Mouse (Mus musculus): ENCODE results near the gene Gngt2. TPM values are rescaled to one million over a fixed set of nuclear protein-coding genes. Genes with fewer than 3 reads are reported as not detected.

Gene Gngt2
- polyA plus RNA-seq (2017; shearing (Covaris generic)), result 16.1 TPM

GRCm38 (mm10) chr11:95837059-95837458 is at the start of gene Gngt2:
TSS of gene Gngt2 (plus strand) at chr11:95837216.

DNA sequence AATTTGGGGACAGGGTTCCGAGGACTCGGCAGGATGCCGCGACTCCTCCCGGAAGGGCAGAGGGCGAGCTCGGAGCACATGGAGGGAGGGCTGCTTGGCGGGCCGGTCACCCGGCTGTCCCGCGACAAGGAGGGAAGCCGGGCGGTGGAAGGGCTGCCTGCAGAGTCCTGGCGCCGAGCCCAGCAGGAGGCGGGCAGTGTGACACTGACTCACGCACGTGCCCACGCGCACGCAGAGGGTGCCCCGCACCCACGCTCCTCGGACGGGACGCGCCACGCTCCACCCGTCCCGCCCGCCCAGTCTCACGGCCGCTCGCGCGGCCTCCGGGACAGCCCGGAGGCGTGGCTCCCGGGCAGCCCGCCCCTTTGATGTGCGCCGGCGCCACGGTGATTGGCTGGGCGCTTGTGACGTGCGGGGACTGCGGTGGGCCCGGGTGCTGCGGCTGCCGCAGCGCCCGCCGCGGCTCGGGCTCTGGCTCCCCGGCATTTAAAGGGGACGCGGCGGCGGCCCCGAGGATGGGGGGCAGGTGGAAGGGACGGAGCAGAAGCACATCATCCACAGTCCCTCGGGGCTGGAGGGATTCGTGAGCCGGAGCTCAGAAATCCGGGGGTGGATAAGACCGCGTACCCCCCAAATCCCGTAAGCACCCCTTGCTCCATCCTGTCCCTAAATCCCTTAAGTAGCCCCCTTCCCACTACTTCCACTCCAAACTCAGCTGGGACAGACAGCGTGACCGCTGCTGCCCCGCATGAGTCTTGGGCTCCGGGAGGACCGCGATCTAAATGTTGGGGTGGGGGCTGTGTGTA is 12.7 kb upstream of the Gngt2 start, which contains the start of gene Phospho1:
Gene Phospho1 (plus strand): TSS at position 429 of the 806 bp plus-strand sequence.

GRCm38 (mm10) chr11:95842074-95842681 is 5.2 kb downstream of the Gngt2 start, which contains the start of gene Abi3:
TSS of gene Abi3 (minus strand) at chr11:95842476.

Other genes starting within 250 kb of the Gngt2 start
- gene Ngfr, start 249.5 kb upstream of the Gngt2 start, polyA plus RNA-seq (2017; shearing (Covaris generic)), result not detected
- gene Phb, start 170.3 kb upstream of the Gngt2 start, polyA plus RNA-seq (2017; shearing (Covaris generic)), result 52.9 TPM
- gene Zfp652, start 124.5 kb upstream of the Gngt2 start, polyA plus RNA-seq (2017; shearing (Covaris generic)), result 45.2 TPM
- 2.9 TPM for gene B130006D01Rik, start 113.6 kb upstream of the Gngt2 start, polyA plus RNA-seq (2017; shearing (Covaris generic))
- gene Phospho1, start 12.7 kb upstream of the Gngt2 start, polyA plus RNA-seq (2017; shearing (Covaris generic)), result not detected
- 29.5 TPM for gene Abi3, start 5.3 kb downstream of the Gngt2 start, polyA plus RNA-seq (2017; shearing (Covaris generic))
- not detected for gene B4galnt2, start 77.7 kb downstream of the Gngt2 start, polyA plus RNA-seq (2017; shearing (Covaris generic))
- gene Igf2bp1, start 168.7 kb downstream of the Gngt2 start, polyA plus RNA-seq (2017; shearing (Covaris generic)), result 0.06 TPM
- gene Gip, start 187.3 kb downstream of the Gngt2 start, polyA plus RNA-seq (2017; shearing (Covaris generic)), result not detected
- 54.2 TPM for gene Snf8, start 197.7 kb downstream of the Gngt2 start, polyA plus RNA-seq (2017; shearing (Covaris generic))
- 46.6 TPM for gene Ube2z, start 228.2 kb downstream of the Gngt2 start, polyA plus RNA-seq (2017; shearing (Covaris generic))
- 247 TPM for gene Atp5g1, start 238.5 kb downstream of the Gngt2 start, polyA plus RNA-seq (2017; shearing (Covaris generic))

Data from naive thymus-derived CD4-positive, alpha-beta T cell, adult 5 months (primary cell).